Mouse (Mus musculus) spleen, adult 2 months (tissue): ENCODE measurements around the gene Klhdc3. TPM values are rescaled to one million over a fixed set of nuclear protein-coding genes. Genes with fewer than 3 reads are reported as not detected.

ENCODE experiments used
- DNase-seq, 2 experiments: peaks; one replicate each; pipeline versions ENCODE4 v3.0.0 to v3.0.0-alpha.2; 2012 to 2021; ENCODE audit warnings: low spot score in 2 of 2, low read depth in 1 of 2
- H3K27ac ChIP-seq: fragments of 200-500 bp; 2 replicates; pipeline ENCODE4 v1.5.1; 2012; ENCODE audit warnings: low read length, inconsistent platforms; ENCODE audit not compliant: insufficient read depth
- H3K27me3 ChIP-seq: fragments of 200-500 bp; 2 replicates; pipeline ENCODE4 v1.6.1; 2012; ENCODE audit warnings: mild to moderate bottlenecking, moderate library complexity, low read length, inconsistent platforms; ENCODE audit not compliant: control insufficient read depth, insufficient read depth
- H3K36me3 ChIP-seq: fragments of 200-500 bp; 2 replicates; pipeline ENCODE4 v1.6.1; 2012; ENCODE audit warnings: mild to moderate bottlenecking, low read length, inconsistent platforms; ENCODE audit not compliant: control insufficient read depth, insufficient read depth
- H3K4me1 ChIP-seq: fragments of 200-500 bp; 2 replicates; pipeline ENCODE4 v1.6.1; 2011; ENCODE audit warnings: inconsistent platforms; ENCODE audit not compliant: control insufficient read depth, insufficient read depth, insufficient read length
- H3K4me3 ChIP-seq: fragments of 200-500 bp; 2 replicates; pipeline ENCODE4 v1.5.1; 2011; ENCODE audit warnings: mild to moderate bottlenecking, inconsistent platforms; ENCODE audit not compliant: insufficient read depth, insufficient read length; ENCODE audit errors: extremely low read depth
- CTCF ChIP-seq: fragments of 200-500 bp; IDR thresholded peaks from 2 replicates; pipeline ENCODE4 v1.5.1; 2011; ENCODE audit warnings: mild to moderate bottlenecking, inconsistent platforms; ENCODE audit not compliant: insufficient read depth, insufficient read length, insufficient replicate concordance; ENCODE audit errors: extremely low read depth
- POLR2A ChIP-seq: fragments of 200-500 bp; IDR thresholded peaks from 2 replicates; pipeline ENCODE4 v1.6.1; 2011; ENCODE audit warnings: low read depth, low read length, inconsistent platforms
- WGBS: fragments of 180-500 bp; shearing (Covaris S2); methylation state at CpG from one replicate; pipeline ENCODE4 v1.1.7; 2018; 5-methylcytosine and 5-hydroxymethylcytosine counted together
- polyA plus RNA-seq: library from polyadenylated mRNA; depleted of rRNA; stranded (reverse); fragments of >200 nt; gene quantifications from 2 replicates; pipeline ENCODE4 v1.2.3, GENCODE M21; 2012

Gene Klhdc3
- polyA plus RNA-seq, 1 experiment = 57.5 TPM

DNA sequence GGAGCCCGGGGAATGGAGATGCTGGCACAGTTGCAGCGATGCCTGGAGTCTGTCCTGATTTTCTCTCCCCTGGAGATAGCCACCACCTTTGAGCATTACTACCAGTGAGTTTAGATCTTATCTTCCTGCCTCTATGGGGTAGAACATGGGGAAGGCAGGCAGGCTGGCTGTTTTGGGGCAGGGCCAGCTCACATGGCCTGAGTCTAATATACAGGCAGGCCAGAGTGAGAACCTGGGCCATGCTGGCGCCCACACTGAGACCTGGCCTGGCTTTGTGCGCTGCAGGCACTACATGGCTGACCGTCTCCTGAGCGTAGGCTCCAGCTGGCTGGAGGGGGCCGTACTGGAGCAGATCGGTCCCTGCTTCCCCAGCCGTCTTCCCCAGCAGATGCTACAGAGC is 19.4 kb downstream of the Klhdc3 start:
- Histone ChIP-seq H3K36me3 (peaks cover 4% of the 10 kb centered on the region), H3K27ac (no peak overlapping the region), H3K4me3 (no peak overlapping the region), H3K4me1 (no peaks in the 10 kb centered on the region), H3K27me3 (no peaks in the 10 kb centered on the region)
- 94% methylated on average over 9 of the region's 9 CpGs for WGBS
- no peak for DNase-seq
- TF ChIP-seq CTCF = no peak
- no peak for TF ChIP-seq POLR2A

DNA sequence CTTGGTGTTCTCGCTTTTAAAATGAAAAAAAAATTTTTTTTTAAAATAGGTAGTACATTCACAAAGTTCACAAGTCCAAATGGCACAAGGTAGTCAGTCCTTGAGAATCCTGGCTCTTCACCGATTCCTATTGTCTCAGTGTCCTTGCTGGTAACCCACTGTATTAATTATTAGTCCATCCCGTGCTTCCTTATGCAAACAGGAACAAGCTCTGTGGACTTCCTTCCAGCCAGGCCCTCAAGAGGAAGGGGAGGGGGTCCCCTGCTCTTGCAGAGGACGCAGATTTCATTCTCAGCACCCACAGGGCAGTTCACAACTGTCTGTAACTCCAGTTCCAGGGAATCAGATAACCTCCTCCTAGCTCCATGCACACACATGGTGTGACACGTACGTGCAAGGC is 24.7 kb downstream of the Klhdc3 start:
- Histone ChIP-seq H3K27ac (no peak overlapping the region), H3K4me1 (peaks cover 4% of the 10 kb centered on the region; the same call in 1 of the 2 replicates), H3K36me3 (no peaks in the 10 kb centered on the region), H3K27me3 (no peaks in the 10 kb centered on the region), H3K4me3 (no peak overlapping the region)
- 86% methylated on average over 6 of the region's 6 CpGs for WGBS
- no peak for DNase-seq
- TF ChIP-seq CTCF = no peak
- TF ChIP-seq POLR2A = no peak

DNA sequence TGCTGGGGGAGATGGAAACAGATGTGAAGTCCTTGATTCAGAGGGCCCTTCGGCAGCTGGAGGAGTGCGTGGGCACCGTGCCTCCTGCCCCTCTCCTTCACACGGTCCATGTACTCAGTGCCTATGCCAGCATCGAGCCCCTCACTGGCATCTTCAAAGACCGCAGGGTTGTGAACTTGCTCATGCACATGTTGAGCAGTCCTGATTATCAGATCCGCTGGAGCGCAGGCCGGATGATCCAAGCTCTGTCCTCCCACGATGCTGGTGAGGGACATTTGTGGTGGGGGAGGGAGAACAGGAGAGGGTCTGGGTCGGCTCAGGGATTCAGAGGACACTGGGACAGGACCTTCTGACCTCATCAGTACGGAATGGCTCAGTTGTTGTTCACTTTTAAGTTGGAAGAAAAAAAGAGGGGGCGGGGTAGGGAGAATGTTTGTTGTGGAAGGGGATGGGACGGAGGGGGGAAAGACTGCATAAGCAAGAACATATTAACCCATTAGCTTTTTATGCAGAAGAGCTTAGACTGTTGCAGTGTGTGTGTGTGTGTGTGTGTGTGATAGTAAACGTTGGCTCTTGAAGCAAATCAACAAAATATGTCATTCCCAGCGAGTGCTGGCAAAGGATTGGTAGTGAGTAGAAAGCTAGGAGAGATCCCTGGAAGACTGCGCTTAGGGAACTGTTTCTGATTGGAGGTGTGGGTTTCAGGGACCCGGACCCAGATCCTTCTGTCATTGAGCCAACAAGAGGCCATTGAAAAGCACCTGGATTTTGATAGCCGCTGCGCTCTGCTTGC is 28.8 kb downstream of the Klhdc3 start:
- peaks cover 14% of the 10 kb centered on the region; the same call in 1 of the 2 replicates for H3K4me1 ChIP-seq
- H3K4me3 ChIP-seq = no peak overlapping the region
- TF ChIP-seq CTCF = no peak
- no peak for TF ChIP-seq POLR2A
- DNase-seq = no peak
- H3K27me3 ChIP-seq = no peaks in the 10 kb centered on the region
- peaks cover 2% of the 10 kb centered on the region; the same call in 1 of the 2 replicates for H3K36me3 ChIP-seq
- H3K27ac ChIP-seq = no peak overlapping the region; the same call in 1 of the 2 replicates
- WGBS = 84% methylated on average over 20 of the region's 20 CpGs

DNA sequence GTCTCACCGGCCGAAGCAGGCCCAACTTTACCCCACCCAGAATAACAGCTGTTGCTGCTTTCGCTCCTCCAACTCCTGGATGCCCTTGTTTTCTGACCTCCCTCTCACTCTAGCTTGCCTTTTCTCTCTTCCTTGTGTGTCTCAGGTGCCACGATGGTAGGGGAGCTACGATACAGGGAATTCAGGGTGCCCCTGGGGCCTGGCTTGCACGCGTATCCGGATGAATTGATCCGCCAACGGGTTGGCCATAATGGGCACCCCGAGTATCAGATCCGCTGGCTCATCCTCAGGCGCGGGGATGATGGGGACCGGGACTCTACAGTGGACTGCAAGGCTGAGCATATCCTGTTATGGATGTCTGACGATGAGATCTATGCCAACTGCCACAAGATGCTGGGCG is 29.4 kb downstream of the Klhdc3 start:
- H3K4me3 ChIP-seq = no peak overlapping the region
- H3K4me1 ChIP-seq = peaks cover 14% of the 10 kb centered on the region; the same call in 1 of the 2 replicates
- H3K27ac ChIP-seq = peak overlapping the region; percentile 17; the same call in 1 of the 2 replicates

DNA sequence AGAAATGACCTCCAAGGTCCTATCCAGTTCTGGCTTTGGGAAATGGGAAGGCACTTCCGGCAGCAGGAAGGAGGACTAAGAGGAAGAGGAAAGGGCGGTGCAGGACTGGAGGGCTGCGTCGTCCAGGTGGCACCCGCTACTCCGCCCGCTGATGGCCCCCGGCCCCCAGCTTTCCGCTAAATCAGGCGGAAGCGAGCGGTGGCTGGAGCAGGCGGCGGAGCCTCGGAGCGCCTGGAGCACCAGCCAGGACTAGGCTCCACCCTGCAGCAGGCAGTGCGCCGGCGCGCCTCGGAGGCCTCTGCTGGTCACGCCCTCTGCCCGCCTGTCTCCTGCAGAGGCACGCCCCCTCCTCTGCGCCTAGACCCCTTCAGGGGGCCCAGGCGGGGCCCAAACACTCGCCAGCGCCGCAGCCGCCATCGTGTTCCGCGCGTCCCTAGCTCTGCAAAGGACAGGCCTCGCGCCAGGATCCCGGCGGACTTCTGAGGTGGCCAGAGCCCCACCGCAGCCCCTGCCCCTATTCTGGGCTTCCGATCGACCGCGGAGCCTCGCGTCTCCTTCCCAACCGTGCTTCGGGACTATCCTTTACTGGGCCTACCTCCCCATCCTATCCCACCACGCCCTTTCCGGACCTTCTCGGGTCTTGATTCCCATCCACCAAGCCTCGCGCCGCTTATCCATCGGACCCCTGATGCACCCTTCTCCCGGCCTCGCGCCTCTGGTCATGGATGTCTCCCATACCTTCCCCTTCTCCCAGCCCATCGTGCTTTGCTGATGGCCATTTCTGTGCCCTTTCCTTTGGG is 30.3 kb downstream of the Klhdc3 start, which contains the start of gene Cul7:
Cul7 (plus strand) TSS at position 106 of the 800 bp plus-strand sequence.
- DNase-seq = peak; percentile 35 to 77
- under 1% methylated on average over 57 of the region's 58 CpGs for WGBS
- no peak; the same call in 1 of the 2 replicates for TF ChIP-seq POLR2A
- no peak for TF ChIP-seq CTCF
- Histone ChIP-seq H3K36me3 (peaks cover 2% of the 10 kb centered on the region; the same call in 1 of the 2 replicates), H3K27me3 (no peaks in the 10 kb centered on the region), H3K27ac (peak within 1 kb of the TSS; percentile 60), H3K4me3 (peak within 1 kb of the TSS; percentile 55), H3K4me1 (peaks cover 14% of the 10 kb centered on the region; the same call in 1 of the 2 replicates)

More for the DNA sequence above, 29.4 kb downstream of the Klhdc3 start:
- Histone ChIP-seq H3K27me3 (no peaks in the 10 kb centered on the region), H3K36me3 (peaks cover 2% of the 10 kb centered on the region; the same call in 1 of the 2 replicates)
- WGBS = 69% methylated on average over 17 of the region's 17 CpGs
- DNase-seq = no peak
- no peak for TF ChIP-seq CTCF
- no peak for TF ChIP-seq POLR2A

DNA sequence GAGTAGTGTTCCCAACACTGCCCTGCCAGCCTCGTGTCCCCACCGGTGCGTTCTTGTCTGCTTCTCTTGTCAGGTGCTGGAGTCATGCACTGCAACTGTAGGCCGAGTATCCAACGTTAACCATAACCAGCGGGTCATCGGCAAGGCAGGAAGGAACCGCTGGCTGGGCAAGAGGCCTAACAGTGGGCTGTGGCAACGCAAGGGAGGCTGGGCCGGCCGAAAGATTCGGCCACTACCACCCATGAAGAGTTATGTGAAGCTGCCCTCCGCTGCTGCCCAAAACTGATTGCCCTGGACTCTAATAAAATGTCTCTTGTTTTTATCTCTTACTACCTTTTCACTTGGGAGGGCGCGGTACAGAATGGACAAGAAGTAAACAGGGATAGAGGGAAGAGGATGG is 30.9 kb downstream of the Klhdc3 start:
- peak overlapping the region; percentile 60 for H3K27ac ChIP-seq
- TF ChIP-seq POLR2A (no peak), CTCF (no peak)
- no peaks in the 10 kb centered on the region for H3K27me3 ChIP-seq
- WGBS = 53% methylated on average over 15 of the region's 15 CpGs
- H3K4me3 ChIP-seq = peak overlapping the region; percentile 55; the same call in 1 of the 2 replicates
- H3K4me1 ChIP-seq = peaks cover 17% of the 10 kb centered on the region; the same call in 1 of the 2 replicates
- DNase-seq = no peak
- H3K36me3 ChIP-seq = peaks cover 2% of the 10 kb centered on the region; the same call in 1 of the 2 replicates
